Mouse (Mus musculus) stomach, postnatal 0 days (tissue): ENCODE measurements at regions not wholly inside any gene's neighbourhood (a gene's known extent, or its start where the extent isn't known, plus 50 kb on each side); places are given as distances from the start of the nearest gene placed in this dataset.
"Not testable (repeated sequence)": the region's sequence is repeated elsewhere in the genome, so short reads cannot be mapped to it uniquely, and the experiment has no call there.

Source experiments
- ATAC-seq: fragments of 200-750 bp; cut with Nextera tagmentation; 2 replicates; pipeline ENCODE4 v1.8.0; 2017; ENCODE audit not compliant: low FRiP score, low TSS enrichment
- DNase-seq: peaks from one replicate; pipeline ENCODE4 v3.0.0-alpha.2; 2016; ENCODE audit warnings: low spot score
- H3K27ac ChIP-seq: fragments of 300-500 bp; sonication (generic); replicated peaks from 2 replicates; pipeline ENCODE4 v1.5.1; 2014; ENCODE audit warnings: mild to moderate bottlenecking, control low read depth
- H3K27me3 ChIP-seq: fragments of 300-500 bp; sonication (generic); 2 replicates; pipeline ENCODE4 v1.6.1; 2014; ENCODE audit warnings: low read length; ENCODE audit not compliant: control insufficient read depth, insufficient read depth
- H3K36me3 ChIP-seq: fragments of 300-500 bp; sonication (generic); 2 replicates; pipeline ENCODE4 v1.6.1; 2014; ENCODE audit warnings: low read length, mixed read lengths; ENCODE audit not compliant: control insufficient read depth, insufficient read depth
- H3K4me1 ChIP-seq: fragments of 300-500 bp; sonication (generic); replicated peaks from 2 replicates; pipeline ENCODE4 v1.6.1; 2014; ENCODE audit warnings: antibody characterized with exemption; ENCODE audit not compliant: control insufficient read depth, insufficient read depth
- H3K4me2 ChIP-seq: fragments of 300-500 bp; sonication (generic); replicated peaks from 2 replicates; pipeline ENCODE4 v1.6.1; 2014; ENCODE audit warnings: low read depth, mild to moderate bottlenecking, control low read depth, moderate library complexity
- H3K4me3 ChIP-seq: fragments of 300-500 bp; sonication (generic); 2 replicates; pipeline ENCODE4 v1.5.1; 2014; ENCODE audit warnings: low read depth, low read length, control low read depth
- H3K9ac ChIP-seq: fragments of 300-500 bp; sonication (generic); 2 replicates; pipeline ENCODE4 v1.6.1; 2014; ENCODE audit warnings: mild to moderate bottlenecking, low read length, control low read depth, mixed read lengths
- H3K9me3 ChIP-seq: fragments of 300-500 bp; sonication (generic); 2 replicates; pipeline ENCODE4 v1.6.1; 2016; ENCODE audit warnings: low read length; ENCODE audit not compliant: control insufficient read depth
- CTCF ChIP-seq: IDR thresholded peaks from 2 replicates; pipeline ENCODE4 v1.5.1; 2016; ENCODE audit warnings: antibody characterized with exemption, low read depth, mild to moderate bottlenecking, moderate library complexity
- EP300 ChIP-seq: optimal IDR thresholded peaks from 2 replicates; pipeline ENCODE3; 2016; ENCODE audit warnings: antibody characterized with exemption
- WGBS: fragments of 180-500 bp; shearing (Covaris S2); extraction: QIAGEN DNeasy Blood & Tissue Kit; methylation state at CpG from one replicate; pipeline ENCODE4 v1.1.7; 2014; 5-methylcytosine and 5-hydroxymethylcytosine counted together

DNA sequence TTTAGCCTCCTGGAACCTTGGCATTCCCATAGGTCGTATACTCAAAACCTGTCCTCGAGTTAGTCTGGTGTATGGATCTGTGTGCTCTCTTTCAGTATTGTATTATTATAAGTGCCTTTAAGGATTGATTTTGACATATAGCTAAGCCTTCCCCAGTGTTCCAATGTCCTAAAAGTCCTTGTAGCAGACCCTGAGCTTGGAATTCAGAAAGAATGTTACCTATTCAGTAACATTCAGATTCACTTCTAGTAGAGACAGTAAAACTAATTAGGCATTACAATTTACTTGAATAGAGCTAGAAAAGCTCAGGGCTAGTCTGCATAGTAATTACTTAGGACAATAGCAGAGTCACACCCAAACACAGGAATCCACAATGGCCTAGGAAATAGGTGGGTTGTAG, 219.8 kb downstream of the 5530400C23Rik start:
- 59% methylated on average over 2 of the region's 2 CpGs for WGBS

GRCm38 (mm10) chr6:133553533-133553932, 261.5 kb downstream of the 5530400C23Rik start:
- TF ChIP-seq CTCF: no peak
- Histone ChIP-seq H3K4me1 (no peaks in the 10 kb centered on the region), H3K36me3 (no peaks in the 10 kb centered on the region), H3K4me2 (no peak overlapping the region), H3K9ac (no peak overlapping the region), H3K9me3 (no peaks in the 10 kb centered on the region), H3K4me3 (no peak overlapping the region), H3K27me3 (no peaks in the 10 kb centered on the region), H3K27ac (no peak overlapping the region)
- WGBS: 74% methylated on average over 5 of the region's 5 CpGs
- DNase-seq: peak; percentile 19
- peak; percentile 60; the same call in 1 of the 2 replicates for ATAC-seq

More for the DNA sequence above, 219.8 kb downstream of the 5530400C23Rik start:
- not testable (repeated sequence) for H3K27me3 ChIP-seq, H3K9me3 ChIP-seq, H3K4me3 ChIP-seq, H3K36me3 ChIP-seq, H3K9ac ChIP-seq, H3K27ac ChIP-seq, H3K4me2 ChIP-seq, DNase-seq, H3K4me1 ChIP-seq, ATAC-seq

GRCm38 (mm10) chr6:133554230-133554629, 262.2 kb downstream of the 5530400C23Rik start:
- Histone ChIP-seq H3K36me3 (no peaks in the 10 kb centered on the region), H3K27ac (no peak overlapping the region), H3K9ac (no peak overlapping the region), H3K4me3 (no peak overlapping the region), H3K4me1 (no peaks in the 10 kb centered on the region), H3K27me3 (no peaks in the 10 kb centered on the region), H3K4me2 (no peak overlapping the region), H3K9me3 (no peaks in the 10 kb centered on the region)
- WGBS: 71% methylated on average over 6 of the region's 6 CpGs
- TF ChIP-seq EP300 (no peak), CTCF (no peak)
- ATAC-seq (no peak), DNase-seq (no peak)
